Mouse (Mus musculus) thymus, adult 2 months (tissue): ENCODE results near the gene Myl4.

Experiments
- CTCF ChIP-seq: fragments of 200-500 bp; IDR thresholded peaks from 2 replicates; pipeline ENCODE4 v1.5.1; 2012; ENCODE audit warnings: mild to moderate bottlenecking, control low read depth, low read length, moderate library complexity, borderline replicate concordance; ENCODE audit not compliant: control insufficient read depth, poor library complexity, insufficient read depth; ENCODE audit errors: extremely low read depth
- POLR2A ChIP-seq: fragments of 200-500 bp; IDR thresholded peaks from 2 replicates; pipeline ENCODE4 v1.6.1; 2012; ENCODE audit warnings: mild to moderate bottlenecking, low read length, control low read depth, moderate library complexity; ENCODE audit not compliant: control insufficient read depth, poor library complexity, insufficient read depth; ENCODE audit errors: extremely low read depth

DNA sequence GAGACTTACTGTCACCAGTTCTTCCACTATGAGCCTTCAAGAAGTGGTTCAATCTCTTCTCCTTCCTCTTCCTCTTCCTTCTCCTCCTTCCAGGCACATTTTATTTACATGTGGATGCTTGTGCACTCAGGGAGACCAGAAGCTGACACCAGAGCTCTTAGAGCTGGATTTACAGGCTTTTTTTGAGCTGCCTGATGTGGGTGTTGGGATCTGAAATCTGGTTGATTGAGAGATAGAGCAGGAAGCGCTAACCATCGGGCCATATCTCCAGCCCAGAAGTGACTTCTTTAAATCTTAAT is 31.8 kb downstream of the Myl4 start:
- TF ChIP-seq POLR2A (no peak), CTCF (no peak)
